Mouse (Mus musculus): ENCODE results near the gene Impdh1. TPM values are rescaled to one million over a fixed set of nuclear protein-coding genes. Genes with fewer than 3 reads are reported as not detected.
A peak's percentile ranks its signal among the peaks of the same experiment; 100 is the strongest.

Impdh1 gene
- total RNA-seq, 2 experiments from 2014 or later = 62.1 to 65.9 TPM

GRCm38 (mm10) chr6:29214245-29214644, 1.9 kb downstream of the Impdh1 start:
- no peak for DNase-seq (ENCODE audit: low spot score in 2 of 2)

GRCm38 (mm10) chr6:29213436-29213835, 2.7 kb downstream of the Impdh1 start:
- no peak for DNase-seq (ENCODE audit: low spot score in 2 of 2)

- DNase-seq (ENCODE audit: low spot score in 2 of 2) = peak; percentile 64 to 65
Observed at GRCm38 (mm10) chr6:29211806-29212492, 4.2 kb downstream of the Impdh1 start.

GRCm38 (mm10) chr6:29211146-29211545, 5.0 kb downstream of the Impdh1 start:
- DNase-seq (ENCODE audit: low spot score in 2 of 2) = no peak

GRCm38 (mm10) chr6:29210231-29210936, 5.8 kb downstream of the Impdh1 start:
- DNase-seq (ENCODE audit: low spot score in 2 of 2) = no peak

- DNase-seq (ENCODE audit: low spot score in 2 of 2) = no peak
Observed at GRCm38 (mm10) chr6:29208178-29208577, 8.0 kb downstream of the Impdh1 start.

- no peak for DNase-seq (ENCODE audit: low spot score in 2 of 2)
Observed at GRCm38 (mm10) chr6:29207017-29207416, 9.1 kb downstream of the Impdh1 start.

- no peak for DNase-seq (ENCODE audit: low spot score in 2 of 2)
Observed at GRCm38 (mm10) chr6:29206006-29206405, 10.2 kb downstream of the Impdh1 start.

- no peak for DNase-seq (ENCODE audit: low spot score in 2 of 2)
Observed at GRCm38 (mm10) chr6:29204932-29205614, 11.1 kb downstream of the Impdh1 start.

- no peak for DNase-seq (ENCODE audit: low spot score in 2 of 2)
Observed at GRCm38 (mm10) chr6:29203861-29204585, 12.1 kb downstream of the Impdh1 start.

GRCm38 (mm10) chr6:29203096-29203495, 13.1 kb downstream of the Impdh1 start:
- no peak for DNase-seq (ENCODE audit: low spot score in 2 of 2)

GRCm38 (mm10) chr6:29201988-29202387, 14.2 kb downstream of the Impdh1 start:
- no peak for DNase-seq (ENCODE audit: low spot score in 2 of 2)

- no peak for DNase-seq (ENCODE audit: low spot score in 2 of 2)
Observed at GRCm38 (mm10) chr6:29201341-29201740, 14.8 kb downstream of the Impdh1 start.

GRCm38 (mm10) chr6:29200496-29200895, 15.7 kb downstream of the Impdh1 start:
- no peak for DNase-seq (ENCODE audit: low spot score in 2 of 2)

GRCm38 (mm10) chr6:29199223-29199855, 16.8 kb downstream of the Impdh1 start:
- no peak for DNase-seq (ENCODE audit: low spot score in 2 of 2)

- DNase-seq (ENCODE audit: low spot score in 2 of 2) = peak; percentile 62 to 87
Observed at GRCm38 (mm10) chr6:29198309-29199222, 17.6 kb downstream of the Impdh1 start.

- no peak for DNase-seq (ENCODE audit: low spot score in 2 of 2)
Observed at GRCm38 (mm10) chr6:29195846-29196698, 20.1 kb downstream of the Impdh1 start.

- no peak for DNase-seq (ENCODE audit: low spot score in 2 of 2)
Observed at GRCm38 (mm10) chr6:29195146-29195545, 21.0 kb downstream of the Impdh1 start.
